Mouse (Mus musculus) hindbrain, embryonic 11.5 days (tissue): ENCODE data around the gene Sphk2. TPM values are rescaled to one million over a fixed set of nuclear protein-coding genes. Genes with fewer than 3 reads are reported as not detected.
A peak's percentile ranks its signal among the peaks of the same experiment; 100 is the strongest.

Source experiments
- ATAC-seq: fragments of 200-750 bp; cut with Nextera tagmentation; 2 replicates; pipeline ENCODE4 v1.8.0; 2017; ENCODE audit warnings: mild to moderate bottlenecking, moderate TSS enrichment, moderate library complexity; ENCODE audit not compliant: low FRiP score
- DNase-seq: peaks from one replicate; pipeline ENCODE4 v3.0.0-alpha.2; 2015; ENCODE audit warnings: low spot score
- H3K27ac ChIP-seq: fragments of 300-500 bp; sonication (generic); 2 replicates; pipeline ENCODE4 v1.5.1; 2014; ENCODE audit warnings: mild to moderate bottlenecking, low read depth, low read length
- H3K27me3 ChIP-seq: fragments of 300-500 bp; sonication (generic); 2 replicates; pipeline ENCODE4 v1.6.1; 2014; ENCODE audit warnings: mild to moderate bottlenecking, low read length, moderate library complexity, mixed read lengths; ENCODE audit not compliant: control insufficient read depth, insufficient read depth
- H3K36me3 ChIP-seq: fragments of 300-500 bp; sonication (generic); 2 replicates; pipeline ENCODE4 v1.6.1; 2014; ENCODE audit warnings: mild to moderate bottlenecking, low read length, moderate library complexity, mixed read lengths; ENCODE audit not compliant: control insufficient read depth, insufficient read depth
- H3K4me1 ChIP-seq: fragments of 300-500 bp; sonication (generic); replicated peaks from 2 replicates; pipeline ENCODE4 v1.6.1; 2014; ENCODE audit warnings: low read length, mixed read lengths; ENCODE audit not compliant: control insufficient read depth, insufficient read depth
- H3K4me2 ChIP-seq: fragments of 300-500 bp; sonication (generic); replicated peaks from 2 replicates; pipeline ENCODE4 v1.6.1; 2014; ENCODE audit warnings: mild to moderate bottlenecking, low read depth, low read length
- H3K4me3 ChIP-seq: fragments of 300-500 bp; sonication (generic); 2 replicates; pipeline ENCODE4 v1.5.1; 2014; ENCODE audit warnings: low read depth, low read length
- H3K9ac ChIP-seq: fragments of 300-500 bp; sonication (generic); 2 replicates; pipeline ENCODE4 v1.6.1; 2014; ENCODE audit warnings: low read depth, low read length
- H3K9me3 ChIP-seq: fragments of 300-500 bp; sonication (generic); 2 replicates; pipeline ENCODE4 v1.6.1; 2016; ENCODE audit warnings: low read length; ENCODE audit not compliant: control insufficient read depth
- WGBS: fragments of 180-500 bp; shearing (Covaris S2); extraction: QIAGEN DNeasy Blood & Tissue Kit; methylation state at CpG from one replicate; pipeline ENCODE4 v1.1.7; 2014; 5-methylcytosine and 5-hydroxymethylcytosine counted together
- polyA plus RNA-seq: library from polyadenylated mRNA; unstranded; fragments of >200 nt; fragmentation: Nextera tagmentation; extraction: Ambion mirVana; gene quantifications from 2 replicates; pipeline ENCODE4 v1.2.1, GENCODE M21; 2014

Gene Sphk2
- polyA plus RNA-seq, 1 experiment from 2014 or later: 13.6 TPM

DNA sequence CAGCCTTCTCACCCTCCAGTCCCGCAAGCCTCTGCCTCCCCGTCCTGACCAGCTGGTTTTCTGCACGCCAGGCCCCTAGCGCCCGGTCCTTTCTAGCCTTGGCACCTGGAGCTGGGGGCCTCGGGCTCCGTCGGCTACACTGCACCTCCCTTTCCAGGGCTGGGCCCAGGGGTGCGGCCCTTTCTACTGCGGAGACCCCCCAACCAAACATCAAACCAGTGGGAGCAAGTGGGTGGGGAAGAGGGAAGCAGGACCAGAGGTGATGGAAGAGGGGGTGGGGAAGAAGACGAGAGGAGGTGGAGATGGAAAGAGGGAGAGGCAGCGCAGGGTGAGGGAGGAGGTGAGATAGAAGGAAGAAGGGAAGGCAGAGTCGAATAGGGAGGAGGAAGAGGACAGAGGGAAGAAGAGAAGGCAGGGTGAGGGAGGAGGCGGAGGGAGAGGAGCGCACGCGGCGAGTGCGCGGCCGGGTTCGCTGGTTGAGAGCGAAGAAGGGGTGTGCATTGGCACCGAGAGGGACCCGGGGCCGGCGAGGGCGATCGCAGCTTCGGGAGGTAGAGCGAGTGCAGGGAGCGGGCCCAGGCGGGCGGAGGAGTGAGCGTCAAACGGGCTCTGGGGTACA lies 18.2 kb downstream of the Sphk2 start, which contains the start of gene Car11:
TSS of gene Car11 (plus strand) at position 321 of the 619 bp plus-strand sequence.
- Histone ChIP-seq H3K4me3 (peak within 1 kb of the TSS; percentile 33), H3K9me3 (no peaks in the 10 kb centered on the region), H3K36me3 (no peaks in the 10 kb centered on the region), H3K27ac (no peak within 1 kb of the TSS), H3K27me3 (peaks cover 20% of the 10 kb centered on the region), H3K9ac (peak within 1 kb of the TSS; percentile 29), H3K4me1 (peaks cover 11% of the 10 kb centered on the region; the same call in 1 of the 2 replicates), H3K4me2 (peak within 1 kb of the TSS; percentile 58)
- DNase-seq: peak; percentile 43
- ATAC-seq: no peak
- WGBS: 1% methylated on average over 30 of the region's 36 CpGs

DNA sequence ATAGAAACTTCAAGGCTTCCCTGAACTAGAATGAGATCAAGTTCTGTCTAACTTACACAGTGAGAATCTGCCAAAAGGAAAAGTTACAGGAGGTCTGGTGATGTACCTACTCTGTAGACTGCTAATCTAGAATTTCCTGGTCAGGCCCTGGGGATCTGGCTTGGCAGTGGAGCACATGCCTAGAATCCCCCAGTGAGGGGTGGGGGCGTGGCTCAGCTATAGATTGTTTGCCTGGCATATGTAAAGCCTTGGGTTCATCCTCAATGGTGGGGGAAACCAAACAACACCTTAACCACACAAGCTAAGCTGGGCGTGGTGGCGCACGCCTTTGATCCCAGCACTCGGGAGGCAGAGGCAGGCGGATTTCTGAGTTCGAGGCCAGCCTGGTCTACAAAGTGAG lies 19.9 kb downstream of the Sphk2 start:
- H3K4me1 ChIP-seq: peaks cover 7% of the 10 kb centered on the region; the same call in 1 of the 2 replicates
- WGBS: 85% methylated on average over 7 of the region's 7 CpGs

DNA sequence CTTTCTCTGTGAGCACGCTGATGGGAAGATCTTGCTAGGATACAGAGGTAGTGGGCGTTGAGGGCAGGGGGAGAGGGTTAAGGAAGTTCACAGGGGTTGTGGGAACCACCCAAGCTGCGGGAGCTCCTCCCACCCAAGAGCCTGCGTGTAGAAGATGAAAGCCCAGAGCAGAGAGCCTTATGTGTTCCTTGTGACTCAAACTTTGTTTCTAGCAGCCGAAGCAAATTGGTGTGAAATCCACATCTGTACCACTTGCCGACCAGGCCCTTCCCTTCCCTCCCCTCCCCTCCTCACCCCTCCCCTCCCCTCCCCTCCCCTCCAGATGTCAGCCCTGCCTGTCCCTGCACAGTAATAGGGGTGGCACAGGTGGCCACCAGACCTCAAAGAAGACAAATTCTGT lies 22.7 kb downstream of the Sphk2 start:
- Histone ChIP-seq H3K27me3 (peaks cover 18% of the 10 kb centered on the region), H3K4me2 (no peak overlapping the region), H3K36me3 (no peaks in the 10 kb centered on the region), H3K9ac (no peak overlapping the region), H3K4me1 (peaks cover 1% of the 10 kb centered on the region; the same call in 1 of the 2 replicates), H3K27ac (no peak overlapping the region), H3K4me3 (no peak overlapping the region), H3K9me3 (no peaks in the 10 kb centered on the region)
- 9% methylated on average over 6 of the region's 6 CpGs for WGBS
- ATAC-seq (peak; percentile 72), DNase-seq (peak; percentile 45)

More for the DNA sequence above, 19.9 kb downstream of the Sphk2 start:
- DNase-seq: no peak
- Histone ChIP-seq H3K27me3 (peaks cover 20% of the 10 kb centered on the region), H3K9ac (no peak overlapping the region), H3K9me3 (no peaks in the 10 kb centered on the region), H3K4me3 (no peak overlapping the region), H3K27ac (no peak overlapping the region), H3K4me2 (no peak overlapping the region), H3K36me3 (no peaks in the 10 kb centered on the region)
- no peak for ATAC-seq

DNA sequence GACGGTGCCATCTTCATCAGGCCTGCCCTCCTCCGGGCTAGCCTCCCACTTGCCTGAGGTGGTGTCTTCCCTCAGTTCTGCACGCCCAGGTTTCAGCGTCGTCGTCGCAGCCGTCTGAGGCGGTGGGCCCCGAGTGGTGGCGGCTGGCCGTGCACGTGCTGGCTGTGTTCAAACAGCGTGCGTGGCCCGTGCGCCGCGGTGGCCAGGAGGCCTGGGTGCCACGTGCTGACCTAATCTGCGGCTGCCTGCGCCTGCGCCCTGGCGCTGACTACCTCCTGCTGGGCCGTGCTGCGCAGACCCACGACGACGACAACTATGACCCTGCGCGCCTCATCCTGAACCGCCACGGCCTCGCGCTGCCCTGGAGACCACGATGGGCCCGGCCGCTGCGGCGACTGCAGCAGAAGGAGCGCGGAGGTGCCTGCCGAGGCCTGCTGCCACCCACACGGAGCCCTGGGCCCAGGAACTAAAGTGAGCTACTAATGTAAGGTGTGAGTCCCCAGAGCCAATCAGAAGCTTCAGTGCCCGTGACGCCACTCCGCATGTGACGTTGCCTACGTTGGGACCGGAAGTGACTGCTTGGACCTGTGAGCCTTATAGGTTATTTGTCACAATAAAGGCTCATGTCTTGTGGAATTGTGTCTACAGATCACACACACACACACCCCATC lies 23.7 kb downstream of the Sphk2 start, which contains the start of gene Sec1:
TSS of gene Sec1 (minus strand) at position 482 of the 671 bp plus-strand sequence.
- Histone ChIP-seq H3K9me3 (no peaks in the 10 kb centered on the region), H3K4me1 (no peaks in the 10 kb centered on the region), H3K27me3 (peaks cover 10% of the 10 kb centered on the region), H3K36me3 (no peaks in the 10 kb centered on the region), H3K27ac (0 out of 2 replicates have a peak within 1 kb of the TSS, but pooled peaks have one; percentile 11), H3K4me2 (no peak within 1 kb of the TSS), H3K4me3 (no peak within 1 kb of the TSS), H3K9ac (no peak within 1 kb of the TSS)
- WGBS: 85% methylated on average over 50 of the region's 50 CpGs
- ATAC-seq: no peak
- DNase-seq: no peak

DNA sequence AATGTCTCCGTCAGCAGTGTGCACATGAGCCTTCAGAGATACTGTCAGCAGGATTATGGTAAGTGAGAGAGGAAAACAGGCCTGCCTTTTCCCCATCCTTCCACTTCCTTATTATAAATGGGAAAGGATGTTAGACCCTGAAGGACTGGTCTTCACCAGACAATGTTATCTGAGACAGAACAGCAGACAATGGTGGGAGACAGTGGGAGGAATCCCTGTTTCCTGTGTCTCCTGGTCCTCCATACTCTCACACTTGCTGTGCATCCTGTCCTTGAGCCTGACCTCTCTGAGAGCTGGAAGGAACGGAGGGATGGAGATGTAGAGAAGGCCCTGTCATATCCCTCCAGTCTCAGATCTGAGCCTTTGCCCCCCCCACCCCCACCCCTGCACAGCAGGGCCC lies 25.4 kb downstream of the Sphk2 start:
- Histone ChIP-seq H3K9ac (no peak overlapping the region), H3K27me3 (0 out of 2 replicates have a peak, but pooled peaks cover 3% of the 10 kb centered on the region), H3K4me1 (no peaks in the 10 kb centered on the region), H3K4me3 (no peak overlapping the region), H3K9me3 (no peaks in the 10 kb centered on the region), H3K36me3 (no peaks in the 10 kb centered on the region), H3K27ac (no peak overlapping the region), H3K4me2 (no peak overlapping the region)
- DNase-seq: no peak
- no peak for ATAC-seq
- 76% methylated on average over 2 of the region's 2 CpGs for WGBS

DNA sequence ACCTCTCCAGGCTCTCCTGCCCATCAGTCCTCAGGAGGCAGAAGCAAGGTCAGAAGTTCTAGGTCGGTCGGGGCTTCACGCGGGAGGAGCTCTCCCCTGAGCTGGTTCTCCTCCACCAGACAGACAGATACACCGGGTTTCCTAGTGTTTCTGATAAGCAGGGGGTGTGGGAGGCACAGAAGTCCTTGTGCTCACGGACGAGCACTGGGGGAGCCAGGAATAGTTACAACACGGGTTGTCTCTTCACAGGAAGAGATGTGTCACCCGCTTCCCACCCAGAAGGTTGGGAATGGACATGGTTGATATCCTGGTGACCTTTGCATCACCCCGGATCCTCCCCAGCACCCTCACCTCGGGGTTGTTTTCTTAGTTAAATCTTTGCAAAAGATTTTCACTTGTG lies 28.0 kb downstream of the Sphk2 start:
- peaks cover 3% of the 10 kb centered on the region for H3K4me1 ChIP-seq
- 0 out of 2 replicates have a peak, but pooled peaks cover 3% of the 10 kb centered on the region for H3K27me3 ChIP-seq
- H3K4me2 ChIP-seq: no peak overlapping the region
- no peak overlapping the region for H3K4me3 ChIP-seq
- 77% methylated on average over 11 of the region's 11 CpGs for WGBS
- no peak overlapping the region for H3K9ac ChIP-seq
- H3K27ac ChIP-seq: no peak overlapping the region
- no peaks in the 10 kb centered on the region for H3K9me3 ChIP-seq
- DNase-seq (no peak), ATAC-seq (no peak)
- no peaks in the 10 kb centered on the region for H3K36me3 ChIP-seq

DNA sequence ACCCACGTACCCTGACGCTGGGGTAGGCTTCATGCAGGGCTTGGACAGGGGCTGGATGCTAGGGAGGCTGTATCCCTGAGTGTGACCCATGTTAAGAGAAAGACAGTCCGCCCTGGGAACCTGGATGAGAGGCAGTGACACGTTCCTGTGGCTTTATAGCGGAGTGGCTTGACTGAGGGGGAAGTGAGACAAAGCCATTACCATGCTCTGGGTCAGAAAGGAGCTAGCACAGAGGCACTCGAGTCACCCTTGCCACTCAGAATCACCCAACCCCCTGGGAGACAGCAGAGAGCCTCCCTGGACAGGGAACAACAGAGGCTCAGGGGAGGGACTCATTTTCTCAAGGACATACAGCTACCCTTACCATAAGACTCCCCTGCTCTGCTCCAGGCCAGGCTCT lies 28.7 kb downstream of the Sphk2 start:
- 62% methylated on average over 6 of the region's 6 CpGs for WGBS
- peaks cover 3% of the 10 kb centered on the region for H3K4me1 ChIP-seq

DNA sequence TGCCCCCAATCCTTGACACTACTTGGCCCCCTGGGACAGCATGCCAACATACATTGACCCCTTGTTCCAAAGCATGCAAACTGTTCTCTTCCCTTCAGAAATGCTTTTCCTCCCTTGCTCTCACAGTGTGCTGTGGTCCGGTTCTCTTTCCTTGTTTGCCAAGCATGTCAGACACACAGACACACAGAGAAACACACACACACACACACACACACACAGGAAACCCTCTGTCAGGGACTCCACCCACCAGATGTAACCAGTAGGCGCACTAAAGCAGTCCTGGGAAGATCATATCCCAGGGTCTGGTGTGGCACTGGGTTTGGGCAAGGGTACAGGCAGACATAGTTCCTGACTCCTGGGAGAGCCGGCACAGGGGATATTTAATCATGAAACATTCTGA lies 31.0 kb downstream of the Sphk2 start:
- Histone ChIP-seq H3K4me1 (peaks cover 3% of the 10 kb centered on the region), H3K27me3 (0 out of 2 replicates have a peak, but pooled peaks cover 3% of the 10 kb centered on the region), H3K27ac (no peak overlapping the region), H3K36me3 (no peaks in the 10 kb centered on the region), H3K9me3 (no peaks in the 10 kb centered on the region), H3K4me2 (no peak overlapping the region), H3K9ac (no peak overlapping the region), H3K4me3 (no peak overlapping the region)
- ATAC-seq (no peak), DNase-seq (no peak)
- WGBS: 60% methylated on average over 3 of the region's 3 CpGs

More for the DNA sequence above, 28.7 kb downstream of the Sphk2 start:
- Histone ChIP-seq H3K9ac (no peak overlapping the region), H3K27ac (no peak overlapping the region), H3K9me3 (no peaks in the 10 kb centered on the region), H3K4me2 (no peak overlapping the region), H3K27me3 (0 out of 2 replicates have a peak, but pooled peaks cover 3% of the 10 kb centered on the region), H3K4me3 (no peak overlapping the region), H3K36me3 (no peaks in the 10 kb centered on the region)
- ATAC-seq (no peak), DNase-seq (no peak)
